ENCODE assay signal across 22 mouse cellular contexts in genomic region chr1:132061750-132062541, GRCm38 (mm10). TPM values are rescaled to one million over a fixed set of nuclear protein-coding genes. Genes with fewer than 3 reads are reported as not detected.
DNase-seq lines count a peak whose midpoint lies in the region; ATAC-seq and TF ChIP-seq lines count a peak whose summit lies in the region.
"Had no signal": no experiment of that assay in that cellular context is flagged by ENCODE, and none has a peak within 500 bp of the region (broad histone marks: within the 10 kb centered on the region; RNA-seq: fewer than 3 reads in every experiment).

No protein-coding gene starts in this region.

- H3K4me2 ChIP-seq in stomach, postnatal 0 days (replicated peaks; ENCODE audit: low read depth) = no peak overlapping the region
- no peak overlapping the region for H3K4me2 ChIP-seq in forebrain, embryonic 13.5 days
- H3K4me2 ChIP-seq: embryonic facial prominence, embryonic 15.5 days had no signal

- no peaks in the 10 kb centered on the region for H3K36me3 ChIP-seq in stomach, postnatal 0 days (ENCODE audit: control insufficient read depth, insufficient read depth, low read length)
- no peaks in the 10 kb centered on the region for H3K36me3 ChIP-seq in forebrain, embryonic 13.5 days (ENCODE audit: poor library complexity, severe bottlenecking)
- H3K36me3 ChIP-seq: embryonic facial prominence, embryonic 15.5 days; hindbrain, embryonic 10.5 days had no signal

- no peaks in the 10 kb centered on the region for H3K27me3 ChIP-seq in stomach, postnatal 0 days (ENCODE audit: control insufficient read depth, insufficient read depth, low read length)
- peaks cover 18% of the 10 kb centered on the region for H3K27me3 ChIP-seq in forebrain, embryonic 13.5 days

- no peaks in the 10 kb centered on the region for H3K4me1 ChIP-seq in stomach, postnatal 0 days (replicated peaks; ENCODE audit: control insufficient read depth, insufficient read depth)
- H3K4me1 ChIP-seq in forebrain, embryonic 13.5 days = peaks cover under 1% of the 10 kb centered on the region

- no peak for TF ChIP-seq EP300 in stomach, postnatal 0 days (optimal IDR thresholded peaks at IDR 0.05)

- peak; percentile 59 for ATAC-seq in stomach, postnatal 0 days (ENCODE audit: low FRiP score, low TSS enrichment)
- ATAC-seq in forebrain, embryonic 13.5 days = no peak
- ATAC-seq: activated CD4-positive, CD25-positive, alpha-beta regulatory T cell, adult 4 months; CD4-positive, CD25-positive, alpha-beta regulatory T cell, adult 4 months had no signal

- no peak overlapping the region for H3K4me3 ChIP-seq in stomach, postnatal 0 days (ENCODE audit: low read depth, low read length)
- no peak overlapping the region for H3K4me3 ChIP-seq in forebrain, embryonic 13.5 days
- H3K4me3 ChIP-seq: embryonic facial prominence, embryonic 15.5 days; hindbrain, embryonic 10.5 days; layer of hippocampus, adult 2 months had no signal

- peak; percentile 27 for DNase-seq in gastrocnemius, adult 18-20 months (ENCODE audit: low spot score)
- DNase-seq in gastrocnemius, postnatal 25 days = no peak
- DNase-seq in kidney, adult 9 months = peak; percentile 80
- peak; percentile 66 to 88 for DNase-seq in kidney, postnatal 25 days
- DNase-seq in stomach, postnatal 0 days (ENCODE audit: low spot score) = peak; percentile 42
- no peak for DNase-seq in cerebellum, adult 9-10 months
- DNase-seq in frontal cortex, postnatal 14 days (ENCODE audit: low spot score in 2 of 2) = no peak
- DNase-seq: adrenal gland, postnatal 14 days; cerebellum, adult 11 months; cerebellum, postnatal 14 days; gastrocnemius, postnatal 36 days; left cerebral cortex, postnatal 4 days; liver; lung, adult 18-20 months; right cerebral cortex, postnatal 14 days; thymus, postnatal 36 days had no signal

- peak overlapping the region; percentile 49 for H3K27ac ChIP-seq in stomach, postnatal 0 days (replicated peaks)
- H3K27ac ChIP-seq in forebrain, embryonic 13.5 days = no peak overlapping the region
- H3K27ac ChIP-seq: embryonic facial prominence, embryonic 15.5 days; hindbrain, embryonic 10.5 days; layer of hippocampus, adult 2 months had no signal

- H3K9me3 ChIP-seq in stomach, postnatal 0 days (ENCODE audit: control insufficient read depth, low read length) = no peaks in the 10 kb centered on the region
- no peaks in the 10 kb centered on the region for H3K9me3 ChIP-seq in forebrain, embryonic 13.5 days (replicated peaks)
- H3K9me3 ChIP-seq: embryonic facial prominence, embryonic 15.5 days; hindbrain, embryonic 10.5 days had no signal

- H3K9ac ChIP-seq in stomach, postnatal 0 days (ENCODE audit: low read length) = no peak overlapping the region
- H3K9ac ChIP-seq in forebrain, embryonic 13.5 days = no peak overlapping the region
- H3K9ac ChIP-seq: embryonic facial prominence, embryonic 15.5 days had no signal

- no peak for TF ChIP-seq CTCF in stomach, postnatal 0 days (IDR thresholded peaks at IDR 0.05; ENCODE audit: low read depth)

- 46% methylated on average over 6 of the region's 6 CpGs for WGBS in stomach, postnatal 0 days
- WGBS in forebrain, embryonic 13.5 days = 77% methylated on average over 6 of the region's 6 CpGs

RNA-seq across cellular contexts. Expression of gene Mfsd4a, which starts 5.9 kb away (rescaled TPM):
- 10 to 100 TPM; 12.1 to 14.6 TPM for total RNA-seq in gastrocnemius, adult 18-20 months (2021)
- total RNA-seq in gastrocnemius, postnatal 25 days (2021) = 1 to 10 TPM; 2.4 to 3.9 TPM
- 16.7 TPM in 2 replicates for polyA plus RNA-seq in stomach, postnatal 0 days (2015; fragmentation: Nextera tagmentation; extraction: Ambion mirVana)
- polyA plus RNA-seq in forebrain, embryonic 13.5 days (2015; fragmentation: Nextera tagmentation; extraction: Ambion mirVana) = 7.8 and 8.1 TPM in 2 replicates

RNA-seq across cellular contexts. Expression of gene Elk4, which starts 54.5 kb away (rescaled TPM):
- 10 to 100 TPM; 70.3 to 82.8 TPM for total RNA-seq in gastrocnemius, adult 18-20 months (2021)
- total RNA-seq in gastrocnemius, postnatal 25 days (2021) = 10 to 100 TPM; 59.2 to 59.9 TPM
- polyA plus RNA-seq in stomach, postnatal 0 days (2015; fragmentation: Nextera tagmentation; extraction: Ambion mirVana) = 13.8 and 14.3 TPM in 2 replicates
- 13.1 and 13.2 TPM in 2 replicates for polyA plus RNA-seq in forebrain, embryonic 13.5 days (2015; fragmentation: Nextera tagmentation; extraction: Ambion mirVana)

Comparison
In these comparisons a context has a peak if more than half of its experiments do, and no peak if none do; other contexts are left out.
1. DNase-seq: peak in gastrocnemius, adult 18-20 months (single experiment), kidney, adult 9 months (single experiment), kidney, postnatal 25 days (2 of 2) and stomach, postnatal 0 days (single experiment); none in gastrocnemius, postnatal 25 days (single experiment), cerebellum, adult 9-10 months (single experiment) and frontal cortex, postnatal 14 days (0 of 2).